Mouse (Mus musculus) bone marrow macrophage, adult 2 months (primary cell): Measurements from ENCODE around the gene Tmem212.

Experiments used
- CTCF ChIP-seq: IDR thresholded peaks from 2 replicates; pipeline ENCODE4 v1.5.1; 2012; ENCODE audit warnings: low read depth, mild to moderate bottlenecking, low read length, moderate library complexity
- POLR2A ChIP-seq: IDR thresholded peaks from 2 replicates; pipeline ENCODE4 v1.6.1; 2012; ENCODE audit warnings: mild to moderate bottlenecking, low read depth, low read length, borderline replicate concordance

DNA sequence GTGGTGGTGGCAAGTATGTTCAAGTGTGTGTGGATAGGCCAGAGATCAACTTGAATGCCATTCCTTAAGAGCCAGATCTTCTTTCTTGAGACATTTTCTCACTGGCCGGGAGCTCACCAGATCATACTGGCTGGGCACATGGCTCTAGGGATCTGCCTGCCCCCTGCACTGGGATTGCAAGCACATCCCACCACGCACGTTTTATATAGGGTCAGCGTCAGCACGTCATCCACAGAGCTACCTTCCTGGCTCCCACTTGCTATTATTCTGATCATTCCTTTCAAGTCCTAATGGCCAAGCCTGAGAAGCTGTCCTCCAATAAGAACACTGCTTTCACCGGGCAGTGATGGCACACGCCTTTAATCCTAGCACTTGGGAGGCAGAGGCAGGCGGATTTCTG lies 60.4 kb downstream of the Tmem212 start:
- TF ChIP-seq CTCF (no peak), POLR2A (no peak)
